Mouse (Mus musculus) G1E (cell line): ENCODE measurements at regions not wholly inside any gene's neighbourhood (a gene's known extent, or its start where the extent isn't known, plus 50 kb on each side); places are given as distances from the start of the nearest gene placed in this dataset.

Experiments
- CTCF ChIP-seq: IDR thresholded peaks from 2 replicates; pipeline ENCODE4 v1.5.1; 2012; ENCODE audit warnings: low read depth, low read length, inconsistent platforms, mixed read lengths
- GATA1 ChIP-seq: IDR thresholded peaks from 2 replicates; pipeline ENCODE4 v1.6.1; 2012; ENCODE audit warnings: borderline replicate concordance, low read length, inconsistent platforms, mixed read lengths
- POLR2AphosphoS5 ChIP-seq: IDR thresholded peaks from 2 replicates; pipeline ENCODE4 v1.6.1; 2012; ENCODE audit warnings: low read depth, low read length, inconsistent platforms; ENCODE audit not compliant: insufficient replicate concordance
- TAL1 ChIP-seq: conservative IDR thresholded peaks from 2 replicates; pipeline ENCODE4 v1.6.1; 2012; ENCODE audit warnings: low read depth, low read length, inconsistent platforms, mixed read lengths

DNA sequence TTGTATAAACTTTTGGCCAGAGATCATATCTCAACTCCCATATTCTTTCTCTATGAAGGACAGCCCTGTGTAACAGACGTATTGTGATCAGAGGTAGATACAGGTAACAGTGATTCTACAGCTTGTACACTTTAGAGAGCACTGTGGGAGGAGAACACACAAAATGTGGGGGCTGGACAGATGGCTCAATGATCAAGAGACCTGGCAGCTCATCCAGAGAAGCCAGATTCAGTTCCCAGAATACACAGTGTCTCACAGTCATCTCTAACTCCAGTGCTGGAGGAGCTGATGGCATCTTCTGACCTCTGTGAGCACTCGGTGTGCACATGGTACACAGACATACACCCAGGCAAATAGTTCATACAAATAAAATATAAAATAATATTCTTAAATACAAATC, 102.5 kb upstream of the Fam78b start:
- TF ChIP-seq CTCF, result no peak
- no peak for TF ChIP-seq GATA1
- no peak for TF ChIP-seq TAL1
- no peak for TF ChIP-seq POLR2AphosphoS5
